Mouse (Mus musculus): ENCODE data around the gene Sumo1. TPM values are rescaled to one million over a fixed set of nuclear protein-coding genes. Genes with fewer than 3 reads are reported as not detected.

Gene Sumo1
- polyA plus RNA-seq, 1 experiment, result 116 TPM

DNA sequence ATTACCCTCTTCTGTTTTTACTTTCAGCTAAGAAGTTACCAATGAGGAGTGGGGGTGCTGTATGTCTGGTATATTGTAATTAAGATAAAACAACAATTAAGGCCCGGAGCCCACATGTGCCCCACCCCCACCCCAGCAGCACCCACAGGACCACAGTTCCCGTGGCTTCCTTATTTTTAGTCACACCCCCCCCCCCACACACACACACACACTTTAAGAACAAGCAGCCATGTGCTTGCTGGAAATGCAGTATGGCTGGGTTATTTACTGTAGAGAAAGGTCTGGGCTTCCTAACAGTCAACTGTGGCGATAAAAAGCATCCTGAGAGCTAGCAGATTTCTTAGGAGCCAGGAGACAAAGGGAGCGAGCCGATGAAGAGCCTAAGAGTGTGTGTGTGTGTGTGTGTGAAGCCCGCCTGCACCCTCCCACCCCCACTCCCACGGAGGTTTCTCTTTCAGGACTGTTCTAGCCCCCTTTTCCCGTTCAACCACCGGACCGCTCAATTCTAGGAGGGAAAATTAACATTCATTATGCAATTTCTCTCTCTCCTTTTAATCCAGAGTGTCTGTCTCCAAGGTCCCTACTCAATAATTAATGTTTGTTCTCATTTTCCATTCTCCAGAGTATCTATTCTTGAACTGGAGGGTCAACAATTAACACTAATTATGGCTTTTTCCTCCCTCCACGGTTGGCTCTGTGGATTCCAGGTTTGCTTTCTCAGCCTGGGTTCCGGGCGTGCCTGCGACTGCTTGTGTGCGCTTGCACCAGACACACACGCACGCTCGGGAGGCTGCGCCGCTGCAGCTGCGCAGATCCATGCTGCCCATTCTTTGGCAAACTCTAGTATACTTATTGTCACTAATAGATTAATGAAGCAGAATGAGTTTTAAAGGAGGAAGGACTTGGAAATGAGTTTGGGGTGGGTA lies 96.1 kb downstream of the Sumo1 start:
- Histone ChIP-seq H3K27me3 (ENCODE audit: control insufficient read depth, insufficient read depth, low read length) (no peaks in the 10 kb centered on the region), H3K4me1 (ENCODE audit: control insufficient read depth, insufficient read depth, low read length) (peaks cover 4% of the 10 kb centered on the region), H3K27ac (ENCODE audit: insufficient read depth, low read length) (no peak overlapping the region), H3K4me3 (replicated peaks; ENCODE audit: insufficient read depth, low read depth, low read length) (peak overlapping the region; percentile 10)
- 60% methylated on average over 21 of the region's 21 CpGs for WGBS
- no peak for DNase-seq
- no peak for TF ChIP-seq POLR2A (IDR thresholded peaks at IDR 0.05; ENCODE audit: borderline replicate concordance, insufficient read depth, low read length)

DNA sequence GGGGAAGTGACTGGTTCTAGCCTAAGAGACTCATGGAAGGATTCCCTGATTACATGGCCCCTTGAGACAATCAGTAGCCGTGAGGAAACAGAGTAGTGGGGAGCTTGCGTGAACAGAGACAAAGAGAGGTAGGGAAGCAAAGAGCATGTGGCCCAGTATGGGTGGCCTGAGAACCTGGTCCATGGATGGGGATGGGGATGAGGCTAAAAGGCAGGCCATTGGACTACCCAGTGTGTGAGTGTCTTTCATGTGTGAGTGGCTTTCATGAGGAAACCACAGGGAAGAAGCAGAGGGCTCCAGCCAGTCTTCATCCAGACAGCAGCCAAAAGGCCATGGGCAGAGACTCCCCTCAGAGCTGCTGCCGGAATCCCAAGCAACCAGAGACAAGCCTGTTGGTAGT lies 96.8 kb downstream of the Sumo1 start:
- Histone ChIP-seq H3K27me3 (ENCODE audit: control insufficient read depth, insufficient read depth, low read length) (no peaks in the 10 kb centered on the region), H3K4me1 (ENCODE audit: control insufficient read depth, insufficient read depth, low read length) (no peaks in the 10 kb centered on the region; the same call in 1 of the 2 replicates), H3K4me3 (replicated peaks; ENCODE audit: insufficient read depth, low read depth, low read length) (no peak overlapping the region), H3K27ac (ENCODE audit: insufficient read depth, low read length) (no peak overlapping the region)
- no peak for TF ChIP-seq CTCF (IDR thresholded peaks at IDR 0.05; ENCODE audit: borderline replicate concordance, insufficient read depth, low read depth, low read length)
- no peak for TF ChIP-seq POLR2A (IDR thresholded peaks at IDR 0.05; ENCODE audit: borderline replicate concordance, insufficient read depth, low read length)
- WGBS, result 83% methylated on average over 3 of the region's 3 CpGs
- DNase-seq, result no peak

DNA sequence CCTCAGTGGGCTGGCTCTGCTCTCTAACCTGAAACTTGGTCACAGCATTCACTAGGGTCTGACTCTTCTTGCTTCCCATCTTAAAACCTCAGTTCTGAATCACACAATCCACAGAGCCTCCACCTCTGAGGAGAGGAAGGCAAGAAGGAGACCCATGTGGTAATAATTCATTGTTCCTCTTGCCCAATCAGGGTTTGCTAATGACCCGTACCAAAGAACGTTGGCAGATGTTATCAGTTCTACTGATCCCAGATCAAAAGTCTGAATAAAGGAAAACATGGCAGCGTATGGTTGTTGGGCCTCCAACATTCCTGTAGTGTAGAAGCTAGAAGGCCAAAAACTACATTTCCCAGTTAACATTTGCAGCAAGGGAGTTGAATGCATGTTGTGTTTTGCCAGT lies 99.1 kb downstream of the Sumo1 start:
- TF ChIP-seq POLR2A (IDR thresholded peaks at IDR 0.05; ENCODE audit: borderline replicate concordance, insufficient read depth, low read length), result no peak
- TF ChIP-seq CTCF (IDR thresholded peaks at IDR 0.05; ENCODE audit: borderline replicate concordance, insufficient read depth, low read depth, low read length), result no peak
- Histone ChIP-seq H3K27me3 (ENCODE audit: control insufficient read depth, insufficient read depth, low read length) (no peaks in the 10 kb centered on the region), H3K4me3 (replicated peaks; ENCODE audit: insufficient read depth, low read depth, low read length) (no peak overlapping the region), H3K27ac (ENCODE audit: insufficient read depth, low read length) (no peak overlapping the region), H3K4me1 (ENCODE audit: control insufficient read depth, insufficient read depth, low read length) (peaks cover 13% of the 10 kb centered on the region)
- no peak for DNase-seq
- WGBS, result 88% methylated on average over 3 of the region's 3 CpGs

DNA sequence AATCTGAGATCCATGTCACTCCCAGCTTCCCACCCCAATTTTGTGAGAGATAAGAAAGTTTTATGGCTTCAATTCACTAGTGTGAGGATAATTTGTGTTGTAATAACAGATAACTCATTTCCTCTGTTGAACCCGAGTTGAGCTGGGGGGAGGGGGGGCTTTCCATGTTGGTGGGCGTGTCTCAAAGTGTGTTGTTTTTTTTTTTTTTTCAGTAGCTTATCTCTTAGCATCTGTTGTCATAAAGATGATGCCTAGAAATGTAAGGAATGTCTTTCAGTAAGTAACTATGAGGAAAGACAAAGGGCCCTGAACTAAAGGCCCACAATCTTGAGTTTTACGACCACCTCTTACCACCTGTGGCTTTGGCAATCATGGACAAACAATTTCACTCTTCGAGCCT lies 99.9 kb downstream of the Sumo1 start:
- 64% methylated on average over 4 of the region's 4 CpGs for WGBS
- H3K27me3 ChIP-seq (ENCODE audit: control insufficient read depth, insufficient read depth, low read length), result no peaks in the 10 kb centered on the region
- TF ChIP-seq POLR2A (IDR thresholded peaks at IDR 0.05; ENCODE audit: borderline replicate concordance, insufficient read depth, low read length) (no peak), CTCF (IDR thresholded peaks at IDR 0.05; ENCODE audit: borderline replicate concordance, insufficient read depth, low read depth, low read length) (no peak)
- no peak overlapping the region for H3K27ac ChIP-seq (ENCODE audit: insufficient read depth, low read length)
- peaks cover 21% of the 10 kb centered on the region for H3K4me1 ChIP-seq (ENCODE audit: control insufficient read depth, insufficient read depth, low read length)
- no peak for DNase-seq
- H3K4me3 ChIP-seq (replicated peaks; ENCODE audit: insufficient read depth, low read depth, low read length), result no peak overlapping the region

DNA sequence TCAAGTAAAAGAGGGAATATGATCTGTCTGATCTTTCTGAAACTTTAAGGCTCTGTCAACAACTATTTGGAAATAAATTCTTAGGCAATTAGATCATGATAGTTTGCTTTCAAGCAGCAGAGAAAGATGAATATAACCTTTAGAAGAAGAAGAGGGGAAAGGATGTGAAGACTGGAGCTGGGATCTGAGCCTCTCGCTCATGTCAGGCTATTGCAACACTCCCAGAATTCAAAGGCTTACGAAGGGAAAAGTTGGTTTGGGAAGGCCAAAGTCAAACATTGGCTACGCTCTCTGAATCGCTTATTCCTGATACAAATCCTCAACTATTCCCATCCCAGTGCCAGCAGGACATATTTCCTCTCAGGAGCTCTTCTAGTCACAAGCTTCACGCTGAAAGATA lies 101.3 kb downstream of the Sumo1 start:
- no peak for TF ChIP-seq CTCF (IDR thresholded peaks at IDR 0.05; ENCODE audit: borderline replicate concordance, insufficient read depth, low read depth, low read length)
- TF ChIP-seq POLR2A (IDR thresholded peaks at IDR 0.05; ENCODE audit: borderline replicate concordance, insufficient read depth, low read length), result no peak
- 86% methylated on average over 5 of the region's 5 CpGs for WGBS
- Histone ChIP-seq H3K27me3 (ENCODE audit: control insufficient read depth, insufficient read depth, low read length) (no peaks in the 10 kb centered on the region), H3K4me1 (ENCODE audit: control insufficient read depth, insufficient read depth, low read length) (peaks cover 23% of the 10 kb centered on the region), H3K4me3 (replicated peaks; ENCODE audit: insufficient read depth, low read depth, low read length) (no peak overlapping the region), H3K27ac (ENCODE audit: insufficient read depth, low read length) (no peak overlapping the region)
- DNase-seq, result no peak

DNA sequence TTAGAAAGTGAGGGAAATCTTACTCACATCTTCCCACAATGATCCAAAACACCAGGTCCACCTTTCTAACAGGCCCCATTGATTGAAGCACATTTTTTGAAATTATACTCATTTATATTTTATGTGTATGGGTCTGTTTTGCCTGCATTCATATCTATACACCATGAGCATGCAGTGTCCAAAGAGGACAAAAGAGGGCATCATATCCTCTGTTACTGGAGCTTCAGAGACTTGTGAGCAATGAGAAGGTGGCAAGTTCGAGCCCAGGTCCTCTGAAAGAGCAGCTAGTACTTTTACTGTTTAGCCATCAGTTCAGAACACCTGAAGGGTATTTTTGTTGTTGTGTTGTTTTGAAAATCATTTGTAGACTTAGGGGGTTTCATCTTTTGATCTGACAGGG lies 102.4 kb downstream of the Sumo1 start:
- WGBS, result 98% methylated on average over 1 of the region's 1 CpGs
- peak overlapping the region; percentile 81; the same call in 1 of the 2 replicates for H3K27ac ChIP-seq (ENCODE audit: insufficient read depth, low read length)
- peaks cover 23% of the 10 kb centered on the region for H3K4me1 ChIP-seq (ENCODE audit: control insufficient read depth, insufficient read depth, low read length)
- H3K4me3 ChIP-seq (replicated peaks; ENCODE audit: insufficient read depth, low read depth, low read length), result no peak overlapping the region
- DNase-seq, result no peak
- no peaks in the 10 kb centered on the region for H3K27me3 ChIP-seq (ENCODE audit: control insufficient read depth, insufficient read depth, low read length)
- TF ChIP-seq POLR2A (IDR thresholded peaks at IDR 0.05; ENCODE audit: borderline replicate concordance, insufficient read depth, low read length), result no peak
- no peak for TF ChIP-seq CTCF (IDR thresholded peaks at IDR 0.05; ENCODE audit: borderline replicate concordance, insufficient read depth, low read depth, low read length)

DNA sequence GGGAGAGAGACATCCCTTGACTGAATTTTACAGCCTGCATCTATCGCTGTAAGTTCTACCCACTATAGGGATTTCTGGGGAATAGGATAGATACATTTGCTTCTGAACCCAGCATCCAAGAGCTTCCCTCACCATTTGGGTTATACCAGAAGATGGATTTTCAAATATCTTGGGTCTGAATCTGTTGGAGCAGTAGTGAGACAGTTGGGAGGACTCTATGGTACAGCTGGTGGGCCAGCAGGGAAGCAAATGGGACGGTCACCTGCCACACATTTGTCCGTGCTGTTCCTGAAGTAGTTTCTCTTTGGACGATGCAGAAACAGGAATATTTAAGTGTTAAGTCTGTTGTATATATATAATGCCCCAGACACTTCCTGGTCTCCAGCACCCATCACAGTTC lies 103.1 kb downstream of the Sumo1 start:
- 24% methylated on average over 4 of the region's 4 CpGs for WGBS
- Histone ChIP-seq H3K27ac (ENCODE audit: insufficient read depth, low read length) (peak overlapping the region; percentile 81), H3K4me1 (ENCODE audit: control insufficient read depth, insufficient read depth, low read length) (peaks cover 23% of the 10 kb centered on the region), H3K4me3 (replicated peaks; ENCODE audit: insufficient read depth, low read depth, low read length) (no peak overlapping the region), H3K27me3 (ENCODE audit: control insufficient read depth, insufficient read depth, low read length) (no peaks in the 10 kb centered on the region)
- peak; percentile 72 to 80 for DNase-seq
- no peak for TF ChIP-seq CTCF (IDR thresholded peaks at IDR 0.05; ENCODE audit: borderline replicate concordance, insufficient read depth, low read depth, low read length)
- TF ChIP-seq POLR2A (IDR thresholded peaks at IDR 0.05; ENCODE audit: borderline replicate concordance, insufficient read depth, low read length), result no peak

DNA sequence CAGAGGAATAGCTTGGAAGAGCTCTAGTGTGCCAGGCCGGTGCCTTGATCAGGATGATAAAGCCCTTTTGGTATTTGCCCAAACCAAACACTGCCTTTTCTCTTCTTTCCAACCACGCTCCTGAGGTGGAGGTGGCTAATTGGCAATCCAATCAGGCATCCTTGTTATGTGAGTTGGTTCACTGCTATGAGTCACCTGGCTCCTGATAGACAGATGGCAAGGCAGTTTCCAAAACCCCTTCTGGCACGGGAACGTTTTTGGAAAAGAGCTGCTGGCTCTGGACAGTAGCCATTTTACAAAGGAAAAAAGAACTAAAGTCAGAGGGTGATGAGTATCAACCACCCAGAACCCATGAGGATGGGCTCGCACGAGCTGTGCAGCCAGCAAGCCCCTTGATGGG lies 103.7 kb downstream of the Sumo1 start:
- TF ChIP-seq CTCF (IDR thresholded peaks at IDR 0.05; ENCODE audit: borderline replicate concordance, insufficient read depth, low read depth, low read length) (no peak), POLR2A (IDR thresholded peaks at IDR 0.05; ENCODE audit: borderline replicate concordance, insufficient read depth, low read length) (no peak; the same call in 1 of the 2 replicates)
- Histone ChIP-seq H3K4me3 (replicated peaks; ENCODE audit: insufficient read depth, low read depth, low read length) (no peak overlapping the region), H3K27me3 (ENCODE audit: control insufficient read depth, insufficient read depth, low read length) (no peaks in the 10 kb centered on the region), H3K4me1 (ENCODE audit: control insufficient read depth, insufficient read depth, low read length) (peaks cover 23% of the 10 kb centered on the region), H3K27ac (ENCODE audit: insufficient read depth, low read length) (peak overlapping the region; percentile 81)
- peak; percentile 87 to 95 for DNase-seq
- 7% methylated on average over 6 of the region's 6 CpGs for WGBS
